8 mouse cellular contexts compared by ENCODE assay signal in the genomic region with DNA sequence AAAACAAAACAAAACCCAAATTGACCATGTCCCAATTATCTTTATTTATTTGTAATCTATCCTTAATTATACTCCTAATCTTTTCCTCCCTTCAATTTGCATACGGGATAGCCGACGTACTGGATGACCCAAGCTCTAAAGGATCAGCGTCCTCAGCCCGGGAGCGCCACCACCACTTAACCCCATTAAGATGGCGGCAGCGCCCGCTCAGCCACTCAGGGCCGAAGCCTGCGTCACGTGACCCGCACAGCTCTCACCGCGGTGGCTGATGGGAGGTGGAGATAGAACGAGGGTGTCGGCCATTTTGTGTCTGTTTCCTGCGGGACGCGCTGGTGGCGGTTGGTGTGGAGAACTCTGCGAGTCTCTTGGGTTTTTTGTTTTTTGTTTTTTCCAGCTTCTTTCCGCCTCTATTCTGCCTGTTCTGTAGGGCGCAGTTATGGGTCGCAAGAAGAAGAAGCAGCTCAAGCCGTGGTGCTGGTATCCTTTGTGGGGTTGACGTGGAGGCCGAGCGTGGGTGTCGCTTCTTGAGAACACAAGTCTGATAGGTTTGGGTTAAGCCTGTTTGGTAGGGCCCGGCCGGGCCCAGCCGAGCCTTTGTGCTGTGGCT. TPM values are rescaled to one million over a fixed set of nuclear protein-coding genes. Genes with fewer than 3 reads are reported as not detected.
DNase-seq lines count a peak whose midpoint lies in the region; ATAC-seq and TF ChIP-seq lines count a peak whose summit lies in the region.

A gene (plus strand): TSS at position 261 of the 607 bp plus-strand sequence.

- CTCF ChIA-PET in Patski (lab: Charles Lee) = interaction anchor here (1.3 kb wide), 1 partner anchor 14 kb away, joined by 4 read pairs; no protein-coding TSS in a partner anchor

- H3K4me2 ChIP-seq in hindbrain, embryonic 13.5 days = peak within 1 kb of the TSS; percentile 98

- peak; percentile 88 for ATAC-seq in Patski
- peak; percentile 96 for ATAC-seq in hindbrain, embryonic 13.5 days (ENCODE audit: low FRiP score)

- H3K27me3 ChIP-seq in Patski = no peaks in the 10 kb centered on the region
- no peaks in the 10 kb centered on the region for H3K27me3 ChIP-seq in hindbrain, embryonic 13.5 days

- H3K4me3 ChIP-seq in hindbrain, embryonic 13.5 days = peak within 1 kb of the TSS; percentile 94

- DNase-seq in Patski (ENCODE audit: low read depth, low spot score) = peak; percentile 75
- peak; percentile 99 for DNase-seq in cerebellum, postnatal 14 days
- peak; percentile 94 to 97 for DNase-seq in frontal cortex, postnatal 14 days (ENCODE audit: low spot score in 2 of 2)
- peak; percentile 94 to 95 for DNase-seq in layer of hippocampus, postnatal 25 days (ENCODE audit: extremely low spot score in 1 of 2, low spot score in 1 of 2)
- DNase-seq in lung, postnatal 25 days (ENCODE audit: low spot score) = peak; percentile 98
- DNase-seq in retina, embryonic 14.5 days (ENCODE audit: low spot score) = peak; percentile 98
- DNase-seq in thymus, postnatal 4 days = peak; percentile 99

- WGBS in hindbrain, embryonic 13.5 days = 0% methylated on average over 33 of the region's 33 CpGs

- peaks cover 8% of the 10 kb centered on the region for H3K36me3 ChIP-seq in hindbrain, embryonic 13.5 days

- H3K4me1 ChIP-seq in hindbrain, embryonic 13.5 days (replicated peaks) = peaks cover 41% of the 10 kb centered on the region

- no peaks in the 10 kb centered on the region for H3K9me3 ChIP-seq in hindbrain, embryonic 13.5 days

- peak within 1 kb of the TSS; percentile 96 for H3K9ac ChIP-seq in hindbrain, embryonic 13.5 days

- POLR2A ChIA-PET in Patski (lab: Charles Lee) = interaction anchor here (0.7 to 1.4 kb wide), 3 partner anchors 10 to 43 kb away, joined by 4 to 5 read pairs (median 5); no protein-coding TSS in a partner anchor

- peak within 1 kb of the TSS; percentile 94 for H3K27ac ChIP-seq in hindbrain, embryonic 13.5 days

- TF ChIP-seq CTCF in Patski (IDR thresholded peaks at IDR 0.05) = no peak

- in situ Hi-C loops in Patski (cut with MboI; ENCODE audit: low pct_unique_long_range_greater_than_20kb) = no loop called here

RNA-seq across cellular contexts. Expression of the gene that starts here (rescaled TPM):
- 160 TPM for polyA plus RNA-seq in Patski (2021)
- polyA plus RNA-seq in hindbrain, embryonic 13.5 days (2015; fragmentation: Nextera tagmentation; extraction: Ambion mirVana) = 210 and 214 TPM in 2 replicates
- 100 to 1,000 TPM; 133 to 153 TPM for total RNA-seq in layer of hippocampus, postnatal 25 days (2021)

Comparison
In these comparisons a context has a peak if more than half of its experiments do, and no peak if none do; other contexts are left out.
1. Peak in every context shown above with its lines: DNase-seq, ATAC-seq, H3K4me3 ChIP-seq and H3K27ac ChIP-seq.